Mouse (Mus musculus) cerebellum, postnatal 4 days (tissue): Measurements from ENCODE around the gene Ipo5.

Source experiments
- DNase-seq, 2 experiments: peaks; one replicate each; pipeline ENCODE4 v3.0.0; 2022; ENCODE audit warnings: low spot score in 2 of 2, mixed read lengths in 1 of 2

Gene Ipo5

GRCm38 (mm10) chr14:120910733-120911324 is at the start of gene Ipo5:
TSS of gene Ipo5 (plus strand) at chr14:120911224.
- peak; percentile 92 to 98 for DNase-seq

GRCm38 (mm10) chr14:120863205-120863604 is 47.8 kb upstream of the Ipo5 start:
- no peak for DNase-seq

- no peak for DNase-seq
Measured at GRCm38 (mm10) chr14:120864896-120865295, 46.1 kb upstream of the Ipo5 start.

- DNase-seq, result no peak
Measured at GRCm38 (mm10) chr14:120866573-120866972, 44.5 kb upstream of the Ipo5 start.

GRCm38 (mm10) chr14:120867121-120867520 is 43.9 kb upstream of the Ipo5 start:
- no peak for DNase-seq

GRCm38 (mm10) chr14:120868494-120868893 is 42.5 kb upstream of the Ipo5 start:
- DNase-seq, result peak in 1 of 2 experiments; percentile 17

- no peak for DNase-seq
Measured at GRCm38 (mm10) chr14:120870736-120871135, 40.3 kb upstream of the Ipo5 start.

GRCm38 (mm10) chr14:120874397-120874796 is 36.6 kb upstream of the Ipo5 start:
- DNase-seq, result no peak

- DNase-seq, result no peak
Measured at GRCm38 (mm10) chr14:120875144-120875543, 35.9 kb upstream of the Ipo5 start.

GRCm38 (mm10) chr14:120875811-120876388 is 35.1 kb upstream of the Ipo5 start:
- DNase-seq, result no peak

- DNase-seq, result no peak
Measured at GRCm38 (mm10) chr14:120877147-120877546, 33.9 kb upstream of the Ipo5 start.

- no peak for DNase-seq
Measured at GRCm38 (mm10) chr14:120879026-120879425, 32.0 kb upstream of the Ipo5 start.

- DNase-seq, result no peak
Measured at GRCm38 (mm10) chr14:120880601-120881000, 30.4 kb upstream of the Ipo5 start.

- no peak for DNase-seq
Measured at GRCm38 (mm10) chr14:120881054-120881453, 30.0 kb upstream of the Ipo5 start.

- DNase-seq, result no peak
Measured at GRCm38 (mm10) chr14:120888681-120889080, 22.3 kb upstream of the Ipo5 start.

- DNase-seq, result no peak
Measured at GRCm38 (mm10) chr14:120892369-120892768, 18.7 kb upstream of the Ipo5 start.

GRCm38 (mm10) chr14:120896613-120897012 is 14.4 kb upstream of the Ipo5 start:
- DNase-seq, result no peak

- DNase-seq, result no peak
Measured at GRCm38 (mm10) chr14:120898876-120899275, 12.1 kb upstream of the Ipo5 start.

- DNase-seq, result no peak
Measured at GRCm38 (mm10) chr14:120909396-120909795, 1.6 kb upstream of the Ipo5 start.

- no peak for DNase-seq
Measured at GRCm38 (mm10) chr14:120910320-120910719, 704 bp upstream of the Ipo5 start.

GRCm38 (mm10) chr14:120911388-120911901 is 421 bp downstream of the Ipo5 start:
- DNase-seq, result peak; percentile 23 to 47

GRCm38 (mm10) chr14:120912090-120912710 is 1.2 kb downstream of the Ipo5 start:
- DNase-seq, result no peak

GRCm38 (mm10) chr14:120912916-120913315 is 1.9 kb downstream of the Ipo5 start:
- no peak for DNase-seq
